Mouse (Mus musculus) liver, embryonic 18 days (tissue): Measurements from ENCODE around the gene Lrrc75b. TPM values are rescaled to one million over a fixed set of nuclear protein-coding genes. Genes with fewer than 3 reads are reported as not detected.

Source experiments
- polyA plus RNA-seq: library from polyadenylated mRNA; depleted of rRNA; stranded (reverse); fragments of >200 nt; gene quantifications from 2 replicates; pipeline ENCODE4 v1.2.3, GENCODE M21; 2012; rRNA removed

Gene Lrrc75b
- polyA plus RNA-seq, result 0.12 and 0.23 TPM in 2 replicates

DNA sequence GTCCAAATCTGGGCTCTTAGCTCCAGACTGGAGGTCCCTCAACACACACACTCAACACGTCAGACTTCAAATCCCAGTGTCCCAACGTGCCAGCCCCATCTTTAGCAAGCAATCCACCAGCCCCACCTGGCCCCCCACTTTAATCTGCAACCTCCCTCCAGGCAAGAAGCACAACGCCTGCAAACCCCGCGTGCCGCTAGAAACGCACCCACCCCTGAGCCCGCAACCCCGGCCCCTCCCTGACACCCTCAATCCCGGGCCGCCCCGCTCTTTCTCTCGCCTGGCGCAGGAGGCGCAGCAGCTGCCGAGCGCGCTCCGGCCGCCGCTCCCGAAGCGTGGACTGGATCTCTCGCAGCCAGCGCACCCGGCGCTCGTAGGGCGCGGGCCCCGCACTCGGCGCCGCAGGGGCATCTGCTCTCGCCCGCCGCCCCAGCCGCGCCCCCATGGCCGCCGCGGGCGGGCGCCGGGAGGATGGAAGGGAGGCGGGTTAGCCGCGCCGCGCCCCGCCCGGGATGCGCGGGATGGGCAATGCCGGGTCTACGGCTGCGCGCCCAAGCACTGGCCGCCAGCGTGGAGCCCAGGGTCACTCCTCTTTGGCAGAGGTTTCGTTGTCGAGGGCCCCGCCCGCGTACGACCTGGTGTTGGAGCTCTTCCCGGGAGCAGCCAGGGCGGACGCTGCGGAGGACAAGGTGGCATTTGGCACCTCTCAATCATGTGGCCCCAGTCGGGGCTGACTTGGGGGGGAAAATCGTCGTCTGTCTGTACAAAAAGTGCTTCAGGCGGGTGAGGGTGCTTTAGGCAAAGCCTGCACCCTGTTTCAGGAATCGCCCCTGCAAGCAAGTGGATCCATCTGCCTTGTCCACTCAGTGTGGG lies at the start of gene Lrrc75b:
TSS of gene Lrrc75b (minus strand) at position 655 of the 873 bp plus-strand sequence.

DNA sequence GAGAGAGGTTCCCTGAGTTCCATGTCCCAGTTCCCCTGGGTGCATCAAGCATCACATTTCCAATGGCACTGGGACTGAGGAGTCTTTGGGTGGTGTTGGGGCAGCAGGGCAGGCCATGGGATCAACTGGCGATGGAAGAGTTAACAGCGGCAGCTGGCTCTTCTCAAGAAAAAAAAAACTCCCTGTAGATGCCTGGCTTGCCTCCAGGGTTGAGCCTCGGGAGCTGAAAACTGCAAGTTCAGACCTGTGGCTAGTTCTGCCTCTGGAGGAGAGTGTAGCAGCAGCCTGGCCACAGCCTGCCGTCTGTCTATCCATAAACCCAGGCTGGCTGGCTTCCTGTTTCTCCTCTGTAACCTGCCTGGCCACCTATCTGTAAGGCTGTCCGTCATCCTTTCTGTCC lies 29.0 kb upstream of the Lrrc75b start, which contains the start of gene Ggt5:
TSS of gene Ggt5 (plus strand) at position 212 of the 400 bp plus-strand sequence.

DNA sequence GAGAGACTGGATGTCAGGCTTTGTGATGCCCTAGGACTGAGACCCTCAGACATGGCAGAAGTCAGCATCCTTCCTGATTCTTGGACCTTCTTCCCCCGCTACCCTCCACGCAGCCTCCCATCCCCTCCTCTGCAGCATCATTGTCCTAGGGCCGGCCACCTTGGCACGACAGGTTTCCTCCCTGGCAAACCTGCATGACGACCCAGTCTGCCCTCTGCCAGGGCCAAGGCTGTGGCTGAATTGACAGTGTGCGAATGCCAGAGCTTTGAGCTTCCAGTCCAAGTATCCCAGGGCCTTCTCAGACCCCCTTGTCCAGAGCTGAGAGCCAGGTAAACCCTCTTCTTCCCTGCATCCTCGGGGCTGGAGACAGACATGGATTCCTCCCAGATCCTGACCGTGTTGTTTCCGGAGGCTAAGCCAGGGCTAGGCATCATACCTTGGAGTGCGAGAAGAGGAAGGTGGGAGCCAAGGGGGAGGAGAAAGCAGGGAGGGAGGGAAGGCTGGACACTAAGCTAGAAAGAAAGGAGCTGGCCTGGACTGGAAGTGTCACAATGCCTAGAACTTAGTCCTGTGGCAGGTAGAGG lies 1.0 kb upstream of the Lrrc75b start, which contains the start of gene Ggt1:
TSS of gene Ggt1 (plus strand) at position 534 of the 584 bp plus-strand sequence.

DNA sequence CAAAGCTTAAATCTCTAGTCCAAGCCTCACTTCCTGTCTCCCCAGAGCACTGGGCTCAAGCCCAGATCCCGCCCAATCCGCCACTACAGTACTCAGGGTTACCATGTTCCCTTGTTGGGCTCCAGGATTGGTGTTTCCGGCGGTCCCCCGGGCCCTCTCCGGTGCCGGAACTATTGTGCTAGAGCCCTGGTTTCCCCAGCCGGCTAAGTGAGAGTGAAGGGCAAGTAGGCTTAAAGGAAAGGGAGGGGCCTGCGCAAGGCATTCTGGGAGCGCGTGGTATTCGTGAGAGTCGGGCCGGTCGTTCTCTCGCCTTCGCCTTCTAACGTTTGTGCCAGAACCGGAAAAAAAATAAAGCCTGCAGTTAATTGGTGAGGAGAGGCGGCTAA lies 42.4 kb downstream of the Lrrc75b start, which contains the start of gene Gucd1:
TSS of gene Gucd1 (minus strand) at position 215 of the 386 bp plus-strand sequence.

DNA sequence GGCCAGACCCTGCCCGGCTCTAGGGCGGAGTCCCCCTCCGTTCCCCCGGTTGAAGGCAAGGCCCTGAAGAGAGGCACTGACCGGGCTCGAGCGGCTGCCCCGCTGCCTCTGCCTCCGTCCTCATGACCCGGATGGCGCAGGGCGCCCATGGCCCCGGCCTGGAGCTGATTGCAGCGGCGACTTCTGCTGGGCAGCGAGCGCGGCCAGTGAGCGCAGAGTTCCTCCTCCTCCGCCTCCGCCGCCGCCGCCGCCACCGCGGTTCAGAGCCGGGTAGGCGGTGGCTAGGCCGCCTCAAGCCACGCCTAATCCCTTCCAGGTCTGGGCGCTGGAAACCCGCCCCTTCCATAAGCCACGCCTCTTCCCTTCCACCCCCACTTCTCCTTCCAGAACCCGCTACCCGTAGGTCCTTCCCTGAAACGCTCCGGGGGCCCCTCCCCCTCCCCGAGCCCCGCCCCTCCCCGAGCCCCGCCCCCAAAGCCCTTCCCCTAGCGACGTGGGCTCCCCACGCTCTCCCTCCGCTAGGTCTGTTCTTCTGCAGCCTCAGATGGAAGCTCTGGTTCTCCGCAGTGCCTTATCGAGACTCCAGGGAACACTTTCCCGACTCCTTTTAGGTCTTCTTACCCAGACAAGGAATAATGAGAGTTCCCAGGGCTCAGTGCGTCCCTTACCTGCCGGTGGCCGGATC lies 42.9 kb downstream of the Lrrc75b start, which contains the start of gene Snrpd3:
TSS of gene Snrpd3 (plus strand) at position 479 of the 685 bp plus-strand sequence.

Other genes with a start within 250 kb of the Lrrc75b start
- gene Adora2a, start 243.5 kb downstream of the Lrrc75b start, polyA plus RNA-seq, result 2.3 and 2.6 TPM in 2 replicates
- gene Upb1, start 159.2 kb downstream of the Lrrc75b start, polyA plus RNA-seq, result 30.5 and 44.9 TPM in 2 replicates
- 40.4 and 47.4 TPM in 2 replicates for gene Snrpd3, start 42.8 kb downstream of the Lrrc75b start, polyA plus RNA-seq
- 46.2 and 49.5 TPM in 2 replicates for gene Gucd1, start 42.4 kb downstream of the Lrrc75b start, polyA plus RNA-seq
- 59.6 and 80.8 TPM in 2 replicates for gene Ggt1, start 1.3 kb upstream of the Lrrc75b start, polyA plus RNA-seq
- gene Ggt5, start 29.0 kb upstream of the Lrrc75b start, polyA plus RNA-seq, result 1.7 and 2.2 TPM in 2 replicates
- gene Susd2, start 83.7 kb upstream of the Lrrc75b start, polyA plus RNA-seq, result 1.4 TPM in 2 replicates
- gene Cabin1, start 204.0 kb upstream of the Lrrc75b start, polyA plus RNA-seq, result 9.1 and 10.2 TPM in 2 replicates
- 364 and 391 TPM in 2 replicates for gene Ddt, start 213.1 kb upstream of the Lrrc75b start, polyA plus RNA-seq
- gene Gm20441, start 220.6 kb upstream of the Lrrc75b start, polyA plus RNA-seq, result 0.07 TPM in 1 of 2 replicates, not detected in the other
- 14.6 and 18.6 TPM in 2 replicates for gene Gstt3, start 221.1 kb upstream of the Lrrc75b start, polyA plus RNA-seq
- 287 and 357 TPM in 2 replicates for gene Gstt1, start 238.3 kb upstream of the Lrrc75b start, polyA plus RNA-seq